Mouse (Mus musculus) midbrain, embryonic 13.5 days (tissue): ENCODE measurements around the gene Adcyap1r1. TPM values are rescaled to one million over a fixed set of nuclear protein-coding genes. Genes with fewer than 3 reads are reported as not detected.
A peak's percentile ranks its signal among the peaks of the same experiment; 100 is the strongest.

Experiments used
- ATAC-seq: fragments of 200-750 bp; cut with Nextera tagmentation; 2 replicates; pipeline ENCODE4 v1.8.0; 2017; ENCODE audit warnings: mild to moderate bottlenecking, moderate TSS enrichment, moderate library complexity
- H3K27ac ChIP-seq: fragments of 300-500 bp; sonication (generic); 2 replicates; pipeline ENCODE4 v1.5.1; 2015; ENCODE audit warnings: inconsistent platforms, mild to moderate bottlenecking, moderate library complexity
- H3K27me3 ChIP-seq: fragments of 300-500 bp; sonication (generic); 2 replicates; pipeline ENCODE4 v1.6.1; 2015; ENCODE audit warnings: mild to moderate bottlenecking, inconsistent platforms
- H3K36me3 ChIP-seq: fragments of 300-500 bp; sonication (generic); 2 replicates; pipeline ENCODE4 v1.6.1; 2015; ENCODE audit warnings: mild to moderate bottlenecking, inconsistent platforms
- H3K4me1 ChIP-seq: fragments of 300-500 bp; sonication (generic); replicated peaks from 2 replicates; pipeline ENCODE4 v1.6.1; 2015; ENCODE audit warnings: inconsistent platforms
- H3K4me2 ChIP-seq: fragments of 300-500 bp; sonication (generic); replicated peaks from 2 replicates; pipeline ENCODE4 v1.6.1; 2015; ENCODE audit warnings: moderate library complexity, mild to moderate bottlenecking, inconsistent platforms
- H3K4me3 ChIP-seq: fragments of 300-500 bp; sonication (generic); replicated peaks from 2 replicates; pipeline ENCODE4 v1.5.1; 2015; ENCODE audit warnings: mild to moderate bottlenecking, inconsistent platforms
- H3K9ac ChIP-seq: fragments of 300-500 bp; sonication (generic); replicated peaks from 2 replicates; pipeline ENCODE4 v1.6.1; 2015; ENCODE audit warnings: mild to moderate bottlenecking, inconsistent platforms
- H3K9me3 ChIP-seq: fragments of 300-500 bp; sonication (generic); 2 replicates; pipeline ENCODE4 v1.6.1; 2016; ENCODE audit warnings: mild to moderate bottlenecking, inconsistent platforms
- whole genome bisulfite sequencing: fragments of 180-500 bp; shearing (Covaris S2); methylation state at CpG from one replicate; pipeline ENCODE4 v1.1.7; 2015; 5-methylcytosine and 5-hydroxymethylcytosine counted together
- polyA plus RNA-seq: library from polyadenylated mRNA; unstranded; fragments of >200 nt; fragmentation: Nextera tagmentation; extraction: Ambion mirVana; gene quantifications from 2 replicates; pipeline ENCODE4 v1.2.1, GENCODE M21; 2015

Gene Adcyap1r1
- polyA plus RNA-seq, 1 experiment from 2014 or later, result 33.5 TPM

GRCm38 (mm10) chr6:55453548-55453947, 1.8 kb downstream of the Adcyap1r1 start:
- Histone ChIP-seq H3K36me3 (no peaks in the 10 kb centered on the region), H3K4me1 (peaks cover 70% of the 10 kb centered on the region), H3K9ac (peak overlapping the region; percentile 92), H3K9me3 (no peaks in the 10 kb centered on the region), H3K27me3 (peaks cover 6% of the 10 kb centered on the region), H3K27ac (no peak overlapping the region), H3K4me2 (peak overlapping the region; percentile 91), H3K4me3 (peak overlapping the region; percentile 81)
- WGBS, result 28% methylated on average over 1 of the region's 1 CpGs
- no peak for ATAC-seq

GRCm38 (mm10) chr6:55455641-55456040, 3.9 kb downstream of the Adcyap1r1 start:
- H3K4me3 ChIP-seq, result no peak overlapping the region
- H3K36me3 ChIP-seq, result peaks cover 8% of the 10 kb centered on the region; the same call in 1 of the 2 replicates
- no peak overlapping the region for H3K9ac ChIP-seq
- no peak overlapping the region for H3K27ac ChIP-seq
- H3K4me2 ChIP-seq, result peak overlapping the region; percentile 91; the same call in 1 of the 2 replicates
- H3K4me1 ChIP-seq, result peaks cover 74% of the 10 kb centered on the region
- H3K9me3 ChIP-seq, result no peaks in the 10 kb centered on the region
- H3K27me3 ChIP-seq, result no peaks in the 10 kb centered on the region
- no peak for ATAC-seq
- WGBS, result 91% methylated on average over 5 of the region's 5 CpGs

GRCm38 (mm10) chr6:55457727-55458126, 5.9 kb downstream of the Adcyap1r1 start:
- H3K27me3 ChIP-seq, result no peaks in the 10 kb centered on the region
- WGBS, result 85% methylated on average over 7 of the region's 7 CpGs
- no peaks in the 10 kb centered on the region for H3K9me3 ChIP-seq
- H3K36me3 ChIP-seq, result peaks cover 25% of the 10 kb centered on the region; the same call in 1 of the 2 replicates
- no peak overlapping the region for H3K9ac ChIP-seq
- H3K4me3 ChIP-seq, result no peak overlapping the region
- no peak overlapping the region for H3K4me2 ChIP-seq
- ATAC-seq, result no peak
- H3K4me1 ChIP-seq, result peaks cover 66% of the 10 kb centered on the region
- no peak overlapping the region for H3K27ac ChIP-seq

- Histone ChIP-seq H3K9ac (no peak overlapping the region), H3K4me2 (no peak overlapping the region), H3K9me3 (no peaks in the 10 kb centered on the region), H3K4me3 (no peak overlapping the region), H3K36me3 (peaks cover 30% of the 10 kb centered on the region), H3K27ac (no peak overlapping the region), H3K27me3 (no peaks in the 10 kb centered on the region), H3K4me1 (peaks cover 62% of the 10 kb centered on the region)
- WGBS, result 70% methylated on average over 1 of the region's 1 CpGs
- no peak for ATAC-seq
Measured at GRCm38 (mm10) chr6:55458156-55458555, 6.4 kb downstream of the Adcyap1r1 start.

- H3K4me1 ChIP-seq, result peaks cover 50% of the 10 kb centered on the region
- H3K27ac ChIP-seq, result no peak overlapping the region
- H3K36me3 ChIP-seq, result peaks cover 45% of the 10 kb centered on the region
- ATAC-seq, result no peak
- H3K4me3 ChIP-seq, result no peak overlapping the region
- no peak overlapping the region for H3K9ac ChIP-seq
- H3K4me2 ChIP-seq, result no peak overlapping the region
- 89% methylated on average over 20 of the region's 20 CpGs for WGBS
- no peaks in the 10 kb centered on the region for H3K27me3 ChIP-seq
- H3K9me3 ChIP-seq, result no peaks in the 10 kb centered on the region
Measured at GRCm38 (mm10) chr6:55459545-55460397, 8.0 kb downstream of the Adcyap1r1 start.

- Histone ChIP-seq H3K27me3 (no peaks in the 10 kb centered on the region), H3K4me1 (peaks cover 46% of the 10 kb centered on the region), H3K9ac (no peak overlapping the region), H3K4me2 (no peak overlapping the region), H3K4me3 (no peak overlapping the region), H3K27ac (no peak overlapping the region), H3K36me3 (peaks cover 47% of the 10 kb centered on the region), H3K9me3 (no peaks in the 10 kb centered on the region)
- WGBS, result 75% methylated on average over 5 of the region's 5 CpGs
- no peak for ATAC-seq
Measured at GRCm38 (mm10) chr6:55461141-55461540, 9.4 kb downstream of the Adcyap1r1 start.

GRCm38 (mm10) chr6:55461678-55462077, 9.9 kb downstream of the Adcyap1r1 start:
- Histone ChIP-seq H3K36me3 (peaks cover 47% of the 10 kb centered on the region), H3K9me3 (no peaks in the 10 kb centered on the region), H3K27me3 (no peaks in the 10 kb centered on the region), H3K4me1 (peaks cover 46% of the 10 kb centered on the region), H3K4me3 (no peak overlapping the region), H3K27ac (no peak overlapping the region), H3K4me2 (no peak overlapping the region), H3K9ac (no peak overlapping the region)
- 77% methylated on average over 2 of the region's 2 CpGs for WGBS
- ATAC-seq, result no peak

- H3K36me3 ChIP-seq, result peaks cover 47% of the 10 kb centered on the region
- H3K27ac ChIP-seq, result no peak overlapping the region
- H3K9me3 ChIP-seq, result no peaks in the 10 kb centered on the region
- no peak overlapping the region for H3K4me3 ChIP-seq
- H3K9ac ChIP-seq, result no peak overlapping the region
- H3K27me3 ChIP-seq, result no peaks in the 10 kb centered on the region
- no peak for ATAC-seq
- H3K4me1 ChIP-seq, result peaks cover 41% of the 10 kb centered on the region
- 82% methylated on average over 1 of the region's 1 CpGs for WGBS
- no peak overlapping the region for H3K4me2 ChIP-seq
Measured at GRCm38 (mm10) chr6:55462394-55462793, 10.6 kb downstream of the Adcyap1r1 start.

GRCm38 (mm10) chr6:55463966-55464365, 12.2 kb downstream of the Adcyap1r1 start:
- Histone ChIP-seq H3K27ac (no peak overlapping the region), H3K4me2 (no peak overlapping the region), H3K36me3 (peaks cover 56% of the 10 kb centered on the region), H3K4me1 (peaks cover 30% of the 10 kb centered on the region), H3K9ac (no peak overlapping the region), H3K27me3 (no peaks in the 10 kb centered on the region), H3K4me3 (no peak overlapping the region), H3K9me3 (no peaks in the 10 kb centered on the region)
- WGBS, result 82% methylated on average over 7 of the region's 7 CpGs
- ATAC-seq, result no peak

GRCm38 (mm10) chr6:55465311-55465710, 13.5 kb downstream of the Adcyap1r1 start:
- 78% methylated on average over 4 of the region's 4 CpGs for WGBS
- no peak for ATAC-seq

GRCm38 (mm10) chr6:55466301-55466761, 14.6 kb downstream of the Adcyap1r1 start:
- Histone ChIP-seq H3K36me3 (peaks cover 68% of the 10 kb centered on the region), H3K9ac (no peak overlapping the region), H3K4me1 (peaks cover 22% of the 10 kb centered on the region), H3K4me3 (no peak overlapping the region), H3K27me3 (no peaks in the 10 kb centered on the region), H3K27ac (peak overlapping the region; percentile 4; the same call in 1 of the 2 replicates), H3K4me2 (no peak overlapping the region), H3K9me3 (no peaks in the 10 kb centered on the region)
- peak; percentile 51 for ATAC-seq

More at GRCm38 (mm10) chr6:55465311-55465710, 13.5 kb downstream of the Adcyap1r1 start:
- Histone ChIP-seq H3K27ac (no peak overlapping the region), H3K4me1 (peaks cover 22% of the 10 kb centered on the region), H3K4me2 (no peak overlapping the region), H3K4me3 (no peak overlapping the region), H3K9ac (no peak overlapping the region), H3K36me3 (peaks cover 65% of the 10 kb centered on the region), H3K9me3 (no peaks in the 10 kb centered on the region), H3K27me3 (no peaks in the 10 kb centered on the region)

- H3K4me1 ChIP-seq, result peaks cover 12% of the 10 kb centered on the region
- no peaks in the 10 kb centered on the region for H3K27me3 ChIP-seq
- H3K9me3 ChIP-seq, result no peaks in the 10 kb centered on the region
- no peak overlapping the region for H3K4me3 ChIP-seq
- ATAC-seq, result no peak
- no peak overlapping the region for H3K4me2 ChIP-seq
- H3K9ac ChIP-seq, result no peak overlapping the region
- peaks cover 70% of the 10 kb centered on the region for H3K36me3 ChIP-seq
- 88% methylated on average over 5 of the region's 5 CpGs for WGBS
- no peak overlapping the region for H3K27ac ChIP-seq
Measured at GRCm38 (mm10) chr6:55470691-55471090, 18.9 kb downstream of the Adcyap1r1 start.
